Mouse (Mus musculus) spleen, postnatal 14 days (tissue): Measurements from ENCODE around the gene Tmem245.
"Not testable (repeated sequence)": the region's sequence is repeated elsewhere in the genome, so short reads cannot be mapped to it uniquely, and the experiment has no call there.

Experiments
- DNase-seq, 2 experiments: peaks; one replicate each; pipeline ENCODE4 v3.0.0; 2021 to 2022; ENCODE audit warnings: low spot score in 2 of 2

Tmem245 gene

DNA sequence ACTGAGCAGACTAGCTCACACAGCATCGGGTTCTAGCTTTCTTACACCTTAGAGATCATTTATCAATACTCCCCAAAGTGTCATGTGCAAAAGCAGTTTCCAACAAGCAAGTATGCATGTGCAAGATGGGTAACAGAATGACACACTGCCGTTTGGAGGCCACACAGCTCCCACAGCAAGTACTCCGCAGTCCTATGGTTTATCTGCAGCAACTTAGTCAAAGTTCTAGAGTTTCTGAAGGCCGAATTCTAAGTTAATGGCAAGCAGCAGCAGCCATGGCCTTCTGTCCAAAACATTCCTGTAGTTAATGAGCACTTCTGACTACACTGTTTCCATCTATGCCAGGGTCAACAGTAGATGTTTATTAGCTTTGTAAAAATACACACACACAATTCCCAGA lies 20.3 kb downstream of the Tmem245 start:
- DNase-seq: no peak

DNA sequence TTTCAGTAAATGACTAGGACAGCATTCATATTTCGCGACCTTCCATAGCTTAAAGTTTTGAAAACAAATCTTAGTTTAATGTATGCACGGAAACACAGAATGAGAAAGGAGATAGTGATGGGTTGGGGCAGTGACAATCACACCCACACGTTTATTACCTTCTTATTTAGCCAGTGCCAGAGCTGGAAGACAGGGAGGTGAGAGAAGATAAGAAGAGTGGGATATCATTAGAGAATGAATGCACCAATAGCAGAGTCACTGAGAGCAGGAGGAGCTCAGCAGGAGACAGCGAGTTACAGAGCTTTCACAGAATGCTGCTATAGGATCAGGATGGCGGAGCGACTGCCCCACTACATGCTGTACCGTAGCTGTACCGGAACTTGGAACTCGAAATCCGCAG lies 25.0 kb downstream of the Tmem245 start:
- DNase-seq: no peak

DNA sequence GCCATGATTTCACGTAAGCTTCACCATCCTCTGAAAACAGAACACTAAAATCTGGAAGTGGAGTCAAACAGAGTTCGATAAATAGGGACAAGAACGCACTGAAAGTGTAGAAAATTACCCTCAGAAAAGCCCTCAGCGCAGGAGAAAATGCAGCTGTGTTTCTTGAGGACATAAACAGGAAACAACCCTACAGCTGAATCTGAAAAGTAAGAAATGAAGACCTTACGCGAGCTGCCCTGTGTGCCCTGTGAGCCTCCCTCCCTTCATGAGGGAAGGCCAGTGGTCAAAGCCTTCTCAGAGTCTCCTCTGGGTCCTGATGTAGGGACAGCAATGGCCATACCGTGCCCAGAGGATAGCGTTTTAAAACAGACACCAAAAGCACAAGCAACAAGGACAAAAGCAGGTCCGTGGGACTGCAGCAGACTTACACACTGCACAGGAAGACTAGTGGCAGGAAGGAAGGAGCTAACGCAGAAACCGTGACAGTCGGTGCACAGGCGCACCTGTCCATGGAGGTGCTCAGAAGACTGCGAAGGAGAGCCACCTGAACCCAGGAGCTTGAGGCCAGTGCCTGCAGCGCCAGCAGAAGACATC lies 31.4 kb downstream of the Tmem245 start:
- DNase-seq: peak in 1 of 2 experiments; percentile 3

DNA sequence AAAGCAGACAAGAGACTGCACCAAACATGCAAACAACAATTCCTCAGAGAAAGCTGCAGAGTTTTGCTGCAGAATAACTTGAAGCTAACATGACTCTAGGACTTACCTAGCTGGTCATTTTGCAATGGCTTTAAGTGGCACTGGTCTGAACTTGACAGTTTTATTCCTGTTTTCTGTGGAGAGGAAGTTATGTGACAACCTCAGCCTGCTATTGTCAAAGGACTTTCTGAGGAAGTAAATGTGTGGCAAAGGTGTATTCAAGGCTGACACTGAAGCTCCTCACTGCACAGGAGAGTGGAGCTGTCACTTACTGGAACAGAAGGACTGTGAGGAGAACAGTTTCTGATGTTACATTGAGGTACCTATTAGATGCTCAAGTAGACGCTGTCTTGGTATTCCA lies 32.5 kb downstream of the Tmem245 start:
- no peak for DNase-seq

DNA sequence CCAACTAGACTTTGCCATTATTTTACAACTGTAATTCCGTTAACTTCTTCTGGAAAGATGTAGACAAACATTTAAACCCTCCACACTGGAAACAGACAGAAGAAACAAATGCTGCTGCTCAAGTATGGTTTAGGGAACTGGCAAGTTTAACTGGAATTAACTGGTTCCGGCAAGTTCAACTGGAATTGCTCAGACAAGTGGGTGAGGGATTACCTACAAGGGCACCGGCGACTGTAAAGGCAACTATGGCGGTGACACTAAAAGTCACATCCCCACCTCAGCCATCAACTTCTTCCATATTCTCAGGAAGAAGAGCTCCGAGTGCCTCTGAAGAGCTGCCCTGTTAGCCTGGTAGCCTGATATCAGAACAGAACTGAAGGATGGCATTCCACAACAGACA lies 32.9 kb downstream of the Tmem245 start:
- no peak for DNase-seq

DNA sequence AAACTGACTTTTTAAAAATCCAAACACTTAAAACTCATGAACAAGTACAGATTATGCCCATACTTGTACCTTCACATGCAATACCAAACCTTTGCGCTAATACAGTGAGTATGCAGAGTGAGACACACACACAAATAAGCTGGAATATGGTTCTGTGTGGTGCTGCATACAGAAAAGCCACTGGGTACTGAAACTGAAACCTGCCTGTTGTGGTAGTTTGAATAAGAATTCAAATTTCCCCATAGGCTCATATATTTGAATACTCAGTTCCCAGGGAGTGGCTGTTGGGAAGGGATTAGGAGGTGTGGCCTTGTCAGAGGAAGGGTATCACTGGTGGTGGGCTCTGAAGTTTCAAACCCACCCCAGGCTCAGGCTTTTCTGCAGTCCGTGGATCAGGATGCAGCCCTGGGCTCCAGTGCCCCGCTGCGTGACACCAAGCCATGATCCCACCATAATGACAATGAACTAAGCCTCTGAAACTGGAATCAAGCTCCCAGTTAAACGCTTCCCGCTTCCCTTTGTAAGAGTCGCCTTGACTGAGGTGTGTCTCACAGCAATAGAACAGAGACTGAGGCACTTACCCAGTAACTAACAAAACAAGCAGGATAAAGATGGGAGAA lies 34.7 kb downstream of the Tmem245 start:
- DNase-seq: no peak

DNA sequence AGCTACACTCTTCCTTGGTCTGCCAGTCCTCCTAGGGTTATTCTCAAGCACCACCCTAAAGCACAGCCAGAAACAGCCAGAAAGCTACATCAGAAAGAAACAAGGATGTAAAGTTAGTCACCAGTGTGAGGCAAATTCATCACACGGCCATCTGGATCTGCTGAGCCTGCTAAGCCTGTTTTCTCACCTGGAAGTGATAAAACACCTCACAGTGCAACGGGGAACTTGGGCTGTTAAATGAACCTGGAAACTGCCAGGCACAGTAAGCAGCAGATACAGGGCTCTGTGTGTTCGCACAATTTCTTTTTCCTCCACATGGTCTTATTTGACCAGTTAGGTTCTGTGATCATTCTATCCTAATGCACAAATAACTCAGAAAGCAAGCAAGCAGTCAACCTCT lies 37.7 kb downstream of the Tmem245 start:
- no peak for DNase-seq

DNA sequence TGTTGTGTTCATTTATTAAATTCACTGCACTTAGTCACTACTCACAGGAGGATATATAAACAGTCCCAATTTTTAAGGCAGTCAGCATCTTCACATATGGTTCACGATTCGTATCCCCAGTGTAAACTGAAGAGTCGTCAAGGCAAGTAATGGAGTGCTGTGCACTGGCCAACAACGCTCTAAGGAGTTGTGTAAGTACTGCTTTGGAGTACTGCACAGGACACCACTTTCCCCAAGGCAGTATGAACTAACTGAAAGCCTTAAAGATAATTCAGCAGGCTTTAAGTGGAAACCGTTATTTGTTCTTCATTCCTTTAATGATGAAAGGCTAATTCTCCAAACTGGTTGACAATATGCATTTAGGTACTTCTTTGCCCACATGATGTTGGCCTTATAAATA lies 39.6 kb downstream of the Tmem245 start:
- DNase-seq: no peak

DNA sequence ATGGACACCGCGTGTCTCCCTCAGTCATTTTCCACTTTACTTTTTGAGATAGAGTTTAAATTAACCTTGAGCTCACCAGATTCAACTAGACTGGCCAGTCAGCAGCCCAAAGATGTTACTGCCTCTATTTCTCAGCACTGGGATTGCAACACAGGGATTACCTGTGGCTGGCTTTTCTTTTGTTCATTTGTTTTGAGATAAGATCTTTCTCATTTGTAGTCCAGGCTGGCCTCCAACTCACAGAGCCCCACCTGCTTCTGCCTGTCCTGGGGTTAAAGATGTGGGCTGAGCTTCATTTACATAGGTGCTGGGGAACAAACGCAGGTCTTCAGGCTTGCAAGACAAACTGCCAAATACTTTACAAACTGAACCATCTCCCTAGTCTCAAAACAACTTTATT lies 40.3 kb downstream of the Tmem245 start:
- no peak for DNase-seq

DNA sequence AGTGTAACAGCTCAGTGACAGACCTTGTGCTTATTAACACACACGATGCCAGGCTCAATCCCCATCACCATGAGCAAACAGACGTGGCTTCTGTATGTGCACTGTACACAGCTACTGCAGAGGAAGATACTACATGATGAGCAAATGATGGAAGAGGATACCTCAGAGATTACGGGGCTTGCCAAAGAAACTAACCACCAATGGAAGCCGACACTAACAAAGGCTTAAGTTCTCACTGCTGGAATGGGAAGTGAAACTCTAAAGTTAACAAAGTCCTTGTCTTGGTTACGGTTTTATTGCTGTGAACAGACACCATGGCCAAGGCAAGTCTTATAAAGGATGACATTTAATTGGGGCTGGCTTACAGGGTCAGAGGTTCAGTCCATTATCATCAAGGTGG lies 41.7 kb downstream of the Tmem245 start:
- DNase-seq: no peak

DNA sequence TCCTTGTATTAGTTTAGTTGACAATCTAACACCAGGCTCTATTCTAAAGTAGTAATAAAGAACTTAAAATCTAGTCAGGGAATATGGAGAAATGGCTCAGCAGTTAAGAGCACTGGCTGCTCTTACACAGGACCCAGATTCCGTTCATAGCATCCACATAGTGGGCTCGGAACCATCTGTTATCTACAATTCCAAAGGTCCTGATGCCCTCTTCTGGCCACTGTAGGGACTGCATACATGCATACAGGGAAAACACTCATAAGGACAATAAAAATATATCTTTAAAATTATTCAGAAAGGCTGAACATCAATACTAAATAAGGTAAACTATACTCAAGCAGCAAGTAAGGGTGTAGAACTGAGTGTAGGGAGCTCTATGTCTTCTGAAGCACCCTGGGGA lies 45.6 kb downstream of the Tmem245 start:
- DNase-seq: no peak

DNA sequence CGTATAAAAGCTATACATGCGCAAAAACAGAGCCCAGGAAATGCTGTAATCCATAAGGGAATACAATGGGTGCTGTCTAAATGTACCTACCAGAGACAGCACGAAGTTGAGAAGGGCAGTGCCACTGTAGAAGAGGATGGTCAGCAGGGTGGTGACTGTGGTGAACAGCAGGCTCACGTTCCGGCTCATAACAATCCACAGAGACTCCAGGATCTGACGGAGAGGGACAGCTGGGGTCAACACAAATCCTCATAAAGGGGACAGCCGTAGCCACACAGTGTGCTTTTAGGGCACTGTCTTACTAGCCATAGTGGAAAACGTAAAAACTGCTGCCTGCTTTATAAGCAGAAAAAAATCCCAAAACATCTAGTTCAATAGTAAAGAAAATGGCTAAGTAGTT lies 48.0 kb downstream of the Tmem245 start:
- no peak for DNase-seq

DNA sequence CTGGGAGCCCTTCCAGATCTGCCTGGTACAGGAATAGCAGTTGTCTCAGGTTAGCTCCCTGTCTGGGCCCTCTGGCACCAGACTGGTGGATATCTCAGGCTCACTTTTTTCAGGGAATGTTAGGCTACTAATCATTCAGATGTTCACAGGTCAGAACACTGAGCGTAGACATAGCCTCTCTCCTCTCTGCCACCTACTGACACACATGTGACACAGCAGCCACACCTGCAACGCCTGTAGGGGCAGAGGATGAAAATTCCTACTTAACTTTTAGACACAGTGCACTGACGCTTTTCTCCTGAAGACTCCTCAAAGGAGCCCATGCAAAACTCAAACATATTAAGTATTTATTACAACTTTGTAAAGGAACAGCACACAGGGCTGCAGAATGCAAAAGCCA lies 49.7 kb downstream of the Tmem245 start:
- DNase-seq: no peak

DNA sequence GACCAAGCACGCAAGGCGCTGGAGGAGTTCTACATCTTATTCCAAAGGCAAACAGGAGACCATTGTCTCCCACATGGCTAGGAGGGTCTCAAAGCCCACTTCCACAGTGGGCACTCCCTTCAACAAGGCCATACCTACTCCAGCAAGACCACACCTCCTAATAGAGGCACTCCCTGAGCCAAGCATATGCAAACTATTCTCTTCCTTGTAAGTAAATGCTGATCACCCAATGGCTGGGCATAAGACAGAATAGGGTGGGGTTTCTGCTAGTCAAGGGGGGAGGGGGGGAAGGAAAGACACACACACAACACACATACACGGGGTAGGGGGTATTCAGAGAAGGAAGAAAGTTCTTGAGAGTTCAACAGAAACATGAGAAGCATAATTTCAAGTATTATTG lies 53.0 kb downstream of the Tmem245 start:
- no peak for DNase-seq

DNA sequence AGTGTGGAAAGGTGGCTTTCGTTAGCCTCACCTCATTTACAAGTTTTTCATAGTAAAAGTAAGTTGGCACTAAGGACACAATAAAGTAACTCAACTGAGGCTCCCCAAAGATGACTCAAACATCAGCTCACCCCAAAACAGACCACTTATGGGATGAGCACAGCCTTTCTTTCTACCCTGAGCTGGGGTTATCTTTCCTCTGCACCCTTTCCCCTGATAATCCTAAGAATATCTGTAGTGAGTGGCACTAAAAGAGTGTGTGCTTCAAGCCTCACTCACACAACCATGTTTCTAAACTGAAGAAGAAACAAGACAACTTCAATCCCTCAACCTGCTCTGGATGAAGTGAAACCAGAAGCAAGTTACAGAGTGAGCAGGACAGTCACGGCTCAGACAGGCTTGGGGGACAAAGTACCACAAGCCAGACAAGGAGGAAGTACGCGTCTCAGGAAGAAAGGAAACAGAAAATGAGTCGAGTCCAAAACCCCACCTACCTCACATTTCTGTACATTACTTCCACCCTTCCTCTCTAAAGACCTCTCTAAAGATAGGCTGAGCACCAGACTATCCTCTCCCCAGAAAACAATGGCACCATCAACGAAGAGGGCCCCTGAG lies 54.6 kb downstream of the Tmem245 start:
- no peak for DNase-seq

DNA sequence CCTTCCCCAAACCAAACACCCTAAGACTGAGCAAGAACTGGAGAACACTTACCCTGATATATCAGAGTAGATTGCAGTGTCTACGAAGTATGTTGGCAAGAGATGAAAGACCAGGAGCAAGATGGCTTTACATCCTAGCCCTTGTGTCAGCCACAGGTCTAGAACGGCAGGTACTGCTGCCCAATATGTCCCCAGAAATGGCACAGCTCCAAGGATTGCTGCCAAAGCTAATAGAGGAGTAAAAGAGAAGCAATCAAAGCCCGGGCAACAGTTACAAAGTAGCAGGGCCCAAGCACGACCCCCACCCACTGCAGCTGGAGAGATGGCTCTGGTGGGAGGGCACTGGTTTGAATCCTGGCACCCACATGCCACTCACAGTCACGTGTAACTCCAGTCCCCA lies 58.8 kb downstream of the Tmem245 start:
- DNase-seq: no peak

DNA sequence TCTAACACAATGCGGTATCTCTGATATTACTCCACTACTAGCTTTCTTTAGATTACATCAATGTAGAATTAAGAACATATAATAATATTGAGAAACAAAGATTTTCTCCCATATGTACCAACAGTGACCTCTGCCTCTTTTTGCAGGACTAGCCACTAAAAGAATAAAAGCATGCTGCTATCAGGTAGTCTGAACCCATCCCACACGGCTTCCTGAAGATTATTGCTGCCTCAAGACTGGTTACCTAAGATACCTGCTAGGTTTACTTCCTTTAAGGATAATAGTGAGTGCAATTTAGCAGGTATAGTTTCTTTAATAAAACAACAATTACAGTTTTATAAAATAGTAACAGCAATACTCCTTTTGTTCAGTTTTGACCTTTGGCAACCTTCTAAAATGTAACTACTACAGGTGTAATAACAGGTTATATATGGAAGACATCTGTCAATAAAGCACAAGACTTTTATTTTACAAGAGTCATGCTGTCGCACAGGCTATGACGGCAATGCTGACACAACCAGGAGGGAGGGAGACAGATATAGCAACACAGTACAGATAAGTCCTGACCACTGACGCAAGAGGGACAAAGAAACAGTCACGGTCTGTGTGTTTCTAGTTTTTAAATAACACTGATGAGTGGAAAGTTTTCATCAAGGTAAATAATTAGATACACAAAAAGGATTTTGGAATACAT lies 60.8 kb downstream of the Tmem245 start:
- no peak for DNase-seq

DNA sequence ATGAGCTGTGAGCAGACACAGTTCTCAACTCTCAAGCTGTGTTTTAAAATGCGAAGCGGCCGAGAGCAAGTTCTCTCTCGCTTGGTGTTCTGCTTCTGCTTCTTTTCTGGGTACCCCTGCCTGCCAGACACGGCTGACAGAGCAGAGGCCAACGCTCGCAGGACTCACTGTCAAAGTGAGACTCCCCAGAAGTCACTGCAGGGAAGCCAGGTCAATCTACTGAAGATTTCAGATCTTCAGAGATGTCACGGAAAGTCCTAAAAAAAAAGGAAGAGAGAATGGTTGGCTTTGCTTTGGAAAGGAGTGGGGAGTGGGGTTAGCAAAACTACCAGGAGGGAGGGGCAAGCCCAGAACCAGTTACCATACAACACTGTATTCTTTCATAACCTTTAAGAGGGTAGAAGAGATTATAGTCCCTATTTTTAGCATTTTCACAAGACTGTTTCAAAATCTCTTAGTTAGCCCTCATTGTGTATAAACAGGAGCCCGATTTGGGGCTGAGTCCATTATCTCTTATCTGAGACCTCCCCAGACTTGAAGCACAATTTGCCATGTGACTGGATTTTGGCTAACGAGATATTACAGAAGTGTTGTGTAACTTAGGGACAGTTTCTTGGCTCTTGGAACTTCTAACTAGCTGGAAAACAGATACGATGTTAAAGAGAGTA lies 67.1 kb downstream of the Tmem245 start:
- no peak for DNase-seq

DNA sequence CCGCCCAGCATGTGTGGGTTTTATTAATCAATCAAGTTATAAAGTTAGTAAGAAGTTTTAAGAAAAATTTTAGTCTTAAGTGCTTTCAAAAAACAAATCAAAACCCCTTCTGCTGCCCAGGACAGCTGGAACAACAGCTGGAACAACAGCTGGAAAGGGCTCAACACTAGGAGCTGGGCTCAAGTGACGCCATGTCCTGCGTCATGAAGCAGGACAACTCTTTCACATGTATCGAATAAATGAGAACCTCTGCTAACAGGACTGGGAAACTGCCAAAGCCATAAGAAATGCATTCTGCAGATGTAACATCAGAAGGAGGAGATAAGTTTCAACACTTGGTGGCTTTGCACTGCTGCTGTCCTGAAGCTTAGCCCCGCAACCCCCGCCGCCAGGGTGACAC lies 68.3 kb downstream of the Tmem245 start:
- no peak for DNase-seq

DNA sequence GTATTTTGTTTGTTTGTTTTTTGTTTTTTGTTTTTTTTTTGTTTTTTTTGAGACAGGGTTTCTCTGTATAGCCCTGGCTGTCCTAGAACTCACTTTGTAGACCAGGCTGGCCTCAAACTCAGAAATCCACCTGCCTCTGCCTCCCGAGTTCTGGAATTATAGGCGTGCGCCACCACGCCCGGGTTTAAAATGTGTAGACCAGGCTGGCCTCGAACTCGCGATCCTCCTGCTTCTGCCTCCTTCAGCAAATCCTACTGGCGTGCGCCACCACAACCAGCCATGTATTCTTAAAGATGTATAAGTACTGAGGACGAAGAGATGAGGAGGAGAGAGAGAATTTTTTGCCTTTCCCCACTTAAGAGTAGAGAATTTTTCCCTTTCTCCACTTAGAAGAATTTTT lies 76.7 kb downstream of the Tmem245 start:
- not testable (repeated sequence) for DNase-seq

DNA sequence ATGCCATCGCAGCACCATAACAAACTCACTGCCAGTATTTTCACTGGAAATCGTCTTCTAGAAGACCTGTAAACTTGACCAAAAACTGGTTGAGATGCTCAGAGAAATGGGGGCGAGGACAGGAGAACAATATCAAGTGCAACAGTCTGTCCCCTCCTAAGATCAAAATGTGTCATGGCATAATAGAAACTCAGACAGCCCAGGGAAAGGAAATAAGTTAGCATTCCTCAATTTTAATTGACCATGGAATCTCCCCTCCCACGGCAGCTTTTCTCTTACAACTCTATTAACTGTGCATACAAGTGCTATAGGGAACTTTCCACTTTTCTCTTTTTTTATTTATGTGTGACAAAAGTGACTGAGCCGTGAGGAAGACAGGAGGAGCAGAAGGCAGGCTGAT lies 79.5 kb downstream of the Tmem245 start:
- no peak for DNase-seq

DNA sequence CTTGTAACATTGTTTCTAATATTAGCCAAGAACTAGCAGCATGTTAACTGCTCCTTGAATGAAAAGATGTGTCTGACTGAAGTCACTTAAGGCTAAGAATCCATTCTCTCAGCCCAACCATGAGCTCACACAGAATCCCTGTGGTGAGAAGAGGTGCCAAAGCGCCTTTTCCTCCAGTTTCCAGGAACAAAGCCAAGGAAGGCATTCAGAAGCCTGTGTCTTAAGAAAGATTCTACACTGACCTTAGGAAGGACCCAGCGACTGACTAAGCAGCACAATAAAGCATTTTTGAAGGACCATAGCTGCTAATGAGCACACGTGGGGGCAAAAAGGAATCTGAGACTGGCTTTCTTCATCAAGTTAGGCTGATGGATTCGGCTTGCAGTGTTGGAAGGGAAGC lies 81.3 kb downstream of the Tmem245 start:
- no peak for DNase-seq
